Mouse (Mus musculus): ENCODE measurements around the gene Neu3.

The Neu3 gene

DNA sequence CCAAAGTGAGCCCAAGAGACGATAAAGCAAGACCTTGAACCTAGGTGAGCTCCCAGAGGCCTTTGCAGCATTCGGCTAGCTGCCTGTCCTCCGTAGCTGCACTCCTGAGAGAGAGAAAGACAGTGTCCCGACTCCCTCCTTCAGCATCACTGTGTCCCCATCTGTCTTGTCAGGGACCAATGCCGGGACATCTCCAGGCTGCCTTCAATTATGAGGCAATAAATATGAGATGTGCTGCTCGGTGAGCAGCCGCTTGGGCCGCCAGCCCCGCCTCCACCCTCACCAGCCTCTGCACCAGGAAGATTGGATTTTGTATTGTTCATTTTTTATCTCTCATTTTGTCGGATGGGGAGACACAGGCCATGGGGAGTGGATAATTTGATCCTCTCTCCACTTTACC lies 37.4 kb downstream of the Neu3 start:
- no peak for DNase-seq

DNA sequence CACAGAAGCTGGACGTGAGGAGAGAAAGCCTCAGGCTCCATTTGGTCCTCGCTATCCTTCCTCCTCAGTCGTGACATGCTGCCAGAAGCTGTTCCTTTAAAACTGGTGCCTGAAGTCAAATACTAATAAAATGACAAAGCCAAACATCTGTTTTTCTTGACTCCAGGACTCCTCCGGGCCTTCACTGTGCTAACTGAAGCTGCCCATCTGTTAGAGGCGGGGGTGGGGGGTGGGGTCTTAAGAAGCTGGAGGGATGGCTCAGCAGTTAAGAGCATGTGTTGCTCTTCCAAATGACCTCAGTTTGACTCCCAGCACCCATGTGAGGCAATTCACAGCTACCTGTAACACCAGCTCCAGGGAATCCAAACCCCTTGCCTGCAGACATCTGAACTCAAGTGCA lies 39.7 kb downstream of the Neu3 start:
- peak; percentile 37 for DNase-seq

DNA sequence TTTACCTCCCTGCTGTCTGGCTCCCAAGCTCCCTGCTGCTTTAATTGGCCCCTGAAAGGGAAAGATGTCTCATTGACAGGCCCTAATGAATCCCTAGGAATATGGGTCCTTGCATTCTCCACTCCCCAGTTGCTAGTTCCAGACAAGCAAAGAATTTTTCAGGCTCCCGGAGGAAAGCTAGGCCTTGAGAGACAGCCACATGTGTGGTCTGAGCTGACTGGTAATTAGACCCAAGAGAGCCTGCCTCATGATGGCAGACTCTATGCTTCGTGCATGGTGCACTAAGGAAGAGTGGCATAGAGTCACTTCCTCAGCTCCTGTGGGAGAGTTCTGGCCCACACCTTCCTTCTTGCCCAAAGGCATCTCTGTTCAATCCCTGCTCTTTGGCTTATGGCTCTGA lies 40.3 kb downstream of the Neu3 start:
- DNase-seq: no peak

DNA sequence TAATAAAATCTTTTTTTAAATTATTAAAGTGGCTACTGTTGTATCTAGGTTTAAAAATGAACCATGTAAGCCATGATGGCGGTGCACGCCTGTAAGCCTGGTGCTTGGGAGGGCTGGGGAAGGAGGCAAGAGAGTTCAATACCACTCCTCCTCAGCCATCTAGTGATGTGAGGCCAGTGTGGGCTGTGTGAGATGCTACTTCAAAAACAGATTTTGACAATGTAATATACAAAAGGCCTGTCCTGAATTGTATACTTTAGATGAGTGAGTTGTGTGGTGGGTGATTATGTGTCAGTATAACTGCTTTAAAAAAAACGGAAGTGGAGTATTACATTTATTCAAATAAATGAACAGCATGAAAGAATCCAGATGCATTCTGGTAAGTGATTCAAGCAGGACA lies 41.4 kb downstream of the Neu3 start:
- DNase-seq: no peak

DNA sequence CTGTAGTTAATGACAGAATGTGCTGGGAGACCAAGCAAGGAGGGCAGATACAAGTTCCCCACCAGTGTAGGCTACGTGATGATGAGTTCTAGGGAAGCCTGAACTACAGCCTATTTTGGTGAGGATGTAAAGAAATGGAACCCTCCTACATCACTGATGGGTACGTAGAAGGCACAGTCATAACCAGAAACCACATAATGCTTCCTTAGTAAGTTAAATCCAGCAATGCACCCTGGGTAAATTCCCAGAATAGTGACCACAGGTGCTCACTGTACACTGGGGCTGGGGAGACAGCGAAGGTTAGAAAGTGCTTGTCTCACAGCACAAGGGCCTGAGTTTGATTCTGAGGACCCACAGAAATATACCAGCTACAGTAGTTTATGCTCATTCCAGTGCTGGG lies 42.7 kb downstream of the Neu3 start:
- DNase-seq: no peak

DNA sequence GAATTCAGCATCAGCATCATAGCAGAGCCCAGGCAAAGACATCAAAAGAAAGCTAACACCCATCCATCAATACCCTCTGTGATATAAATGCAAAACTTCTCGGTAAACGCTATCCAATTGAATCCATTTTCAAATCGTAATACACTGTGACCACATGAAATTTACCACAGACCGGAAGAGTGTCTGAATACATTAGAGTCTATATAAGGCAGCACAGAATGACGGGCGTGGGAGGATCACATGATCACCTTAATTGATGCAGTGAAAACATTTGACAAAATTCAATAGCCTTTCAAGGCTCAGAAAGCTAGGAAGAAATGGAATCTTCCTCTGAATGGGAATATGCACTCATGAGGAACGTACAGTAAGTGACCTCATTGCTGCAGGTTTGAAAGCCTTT lies 44.8 kb downstream of the Neu3 start:
- DNase-seq: no peak

DNA sequence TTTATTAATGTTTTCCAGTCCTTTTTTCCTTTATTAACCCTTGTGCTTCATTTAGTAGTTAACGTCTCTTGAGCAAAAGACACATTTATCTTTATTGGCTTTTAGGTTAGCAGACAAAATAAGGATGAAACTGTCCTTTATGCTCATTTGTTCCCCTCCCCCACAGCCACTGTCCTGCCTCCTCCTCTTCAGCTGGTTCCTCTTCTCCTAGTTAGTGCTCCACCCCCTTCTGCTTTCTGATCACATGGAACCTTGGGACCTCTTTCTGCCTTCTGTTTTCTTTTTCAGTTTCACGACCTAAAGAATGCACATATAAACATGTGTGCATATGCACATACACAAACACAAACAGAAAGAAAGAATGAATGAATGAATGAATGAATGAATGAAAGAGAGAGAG lies 46.3 kb downstream of the Neu3 start:
- DNase-seq: no peak

DNA sequence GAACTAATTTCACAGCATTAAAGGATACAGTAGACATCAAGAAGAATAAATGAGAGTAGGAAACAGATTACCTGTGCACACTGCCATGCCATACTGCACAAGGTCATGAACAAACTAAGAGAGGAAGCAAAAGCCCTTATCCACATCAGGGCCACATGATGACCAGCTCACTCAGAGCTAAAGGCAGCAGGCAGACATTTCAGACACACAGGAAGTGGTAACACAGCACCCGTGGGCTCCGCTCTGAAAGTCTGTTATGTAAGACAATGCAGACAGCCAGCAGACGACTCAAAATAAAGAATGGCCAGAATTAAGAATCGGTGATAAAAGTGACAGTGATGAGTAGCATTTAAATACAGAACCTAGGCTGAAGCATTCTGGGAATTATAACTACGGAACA lies 46.8 kb downstream of the Neu3 start:
- no peak for DNase-seq

DNA sequence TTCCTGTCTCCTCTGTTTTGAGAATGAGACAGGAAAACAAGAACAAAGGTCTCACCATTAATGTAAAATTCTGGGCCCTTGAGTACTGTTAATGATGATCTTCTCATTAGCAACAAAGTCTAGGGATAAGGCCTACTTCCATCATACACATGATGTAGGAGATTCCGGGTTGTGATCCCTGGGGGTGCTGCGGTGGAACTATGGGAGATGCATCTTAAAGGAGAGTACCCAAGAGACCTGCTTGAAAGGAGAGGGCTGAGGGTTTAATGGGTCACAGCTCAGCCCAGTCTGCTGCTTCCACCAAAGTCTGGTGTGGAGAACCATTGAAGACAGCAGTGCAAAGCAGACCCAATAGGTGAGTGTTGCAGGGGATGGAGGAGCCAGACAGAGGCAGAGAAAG lies 65.0 kb downstream of the Neu3 start, which contains the start of gene Olfr521:
Gene Olfr521 (plus strand): TSS at position 301 of the 400 bp plus-strand sequence.
- no peak for DNase-seq

Data from kidney, postnatal 10 days (tissue).